Mouse (Mus musculus) hindbrain, embryonic 15.5 days (tissue): ENCODE data around the gene Oas1e. TPM values are rescaled to one million over a fixed set of nuclear protein-coding genes. Genes with fewer than 3 reads are reported as not detected.

Source experiments
- ATAC-seq: fragments of 200-750 bp; cut with Nextera tagmentation; 2 replicates; pipeline ENCODE4 v1.8.0; 2017; ENCODE audit warnings: low read depth, moderate number of reproducible peaks, moderate TSS enrichment; ENCODE audit not compliant: low FRiP score
- H3K27ac ChIP-seq: fragments of 300-500 bp; sonication (generic); replicated peaks from 2 replicates; pipeline ENCODE4 v1.5.1; 2015; ENCODE audit warnings: mild to moderate bottlenecking, inconsistent platforms
- H3K27me3 ChIP-seq: fragments of 300-500 bp; sonication (generic); 2 replicates; pipeline ENCODE4 v1.6.1; 2015; ENCODE audit warnings: control low read depth, inconsistent platforms
- H3K36me3 ChIP-seq: fragments of 300-500 bp; sonication (generic); 2 replicates; pipeline ENCODE4 v1.6.1; 2015; ENCODE audit warnings: control low read depth, inconsistent platforms
- H3K4me1 ChIP-seq: fragments of 300-500 bp; sonication (generic); replicated peaks from 2 replicates; pipeline ENCODE4 v1.6.1; 2015; ENCODE audit warnings: control low read depth, inconsistent platforms
- H3K4me2 ChIP-seq: fragments of 300-500 bp; sonication (generic); 2 replicates; pipeline ENCODE4 v1.6.1; 2015; ENCODE audit warnings: moderate library complexity, mild to moderate bottlenecking, inconsistent platforms
- H3K4me3 ChIP-seq: fragments of 300-500 bp; sonication (generic); 2 replicates; pipeline ENCODE4 v1.5.1; 2015; ENCODE audit warnings: mild to moderate bottlenecking, inconsistent platforms
- H3K9ac ChIP-seq: fragments of 300-500 bp; sonication (generic); 2 replicates; pipeline ENCODE4 v1.6.1; 2015; ENCODE audit warnings: inconsistent platforms
- H3K9me3 ChIP-seq: fragments of 300-500 bp; sonication (generic); 2 replicates; pipeline ENCODE4 v1.6.1; 2016; ENCODE audit warnings: control low read depth, inconsistent platforms
- WGBS: fragments of 180-500 bp; shearing (Covaris S2); methylation state at CpG from one replicate; pipeline ENCODE4 v1.1.7; 2015; 5-methylcytosine and 5-hydroxymethylcytosine counted together
- polyA plus RNA-seq: library from polyadenylated mRNA; unstranded; fragments of >200 nt; fragmentation: Nextera tagmentation; extraction: Ambion mirVana; gene quantifications from 2 replicates; pipeline ENCODE4 v1.2.1, GENCODE M21; 2015

The Oas1e gene
- polyA plus RNA-seq, 1 experiment from 2014 or later, result 0.39 TPM

- H3K27me3 ChIP-seq, result no peaks in the 10 kb centered on the region
- no peaks in the 10 kb centered on the region for H3K36me3 ChIP-seq
- H3K4me2 ChIP-seq, result no peak overlapping the region
- H3K27ac ChIP-seq, result no peak overlapping the region
- H3K9ac ChIP-seq, result no peak overlapping the region
- WGBS, result 73% methylated on average over 8 of the region's 8 CpGs
- 0 out of 2 replicates have a peak, but pooled peaks cover 4% of the 10 kb centered on the region for H3K4me1 ChIP-seq
- no peak overlapping the region for H3K4me3 ChIP-seq
- H3K9me3 ChIP-seq, result no peaks in the 10 kb centered on the region
- no peak for ATAC-seq
Observed at GRCm38 (mm10) chr5:120765010-120765409, 30.3 kb downstream of the Oas1e start.

- 0 out of 2 replicates have a peak, but pooled peaks cover 4% of the 10 kb centered on the region for H3K4me1 ChIP-seq
- no peaks in the 10 kb centered on the region for H3K9me3 ChIP-seq
- H3K27ac ChIP-seq, result no peak overlapping the region
- peak overlapping the region; percentile 0; the same call in 1 of the 2 replicates for H3K4me2 ChIP-seq
- no peaks in the 10 kb centered on the region for H3K36me3 ChIP-seq
- no peak overlapping the region for H3K4me3 ChIP-seq
- ATAC-seq, result peak; percentile 78; the same call in 1 of the 2 replicates
- H3K27me3 ChIP-seq, result no peaks in the 10 kb centered on the region
- H3K9ac ChIP-seq, result no peak overlapping the region
- 24% methylated on average over 6 of the region's 6 CpGs for WGBS
Observed at GRCm38 (mm10) chr5:120761901-120762300, 33.4 kb downstream of the Oas1e start.

DNA sequence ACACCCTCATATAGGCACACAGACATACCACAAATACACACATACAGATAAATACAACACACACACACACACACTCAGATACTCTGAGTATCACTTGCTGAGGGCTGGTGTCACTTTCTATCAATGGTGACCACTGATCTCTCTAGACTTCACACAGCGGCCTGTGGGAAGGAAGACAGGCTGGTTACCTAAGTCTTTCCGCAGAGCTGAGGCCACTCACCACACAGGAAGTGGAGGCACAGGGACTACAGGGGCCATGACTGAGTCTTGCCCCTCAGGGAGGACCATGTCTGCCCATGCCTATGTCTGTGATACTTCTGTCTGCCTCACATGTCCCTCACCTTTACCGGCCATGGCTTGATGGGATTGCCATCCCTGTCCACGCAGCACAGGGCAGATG, 41.1 kb downstream of the Oas1e start:
- ATAC-seq, result no peak
- 95% methylated on average over 4 of the region's 4 CpGs for WGBS
- no peaks in the 10 kb centered on the region for H3K27me3 ChIP-seq
- H3K4me1 ChIP-seq, result no peaks in the 10 kb centered on the region
- no peaks in the 10 kb centered on the region for H3K36me3 ChIP-seq
- no peaks in the 10 kb centered on the region for H3K9me3 ChIP-seq
- H3K9ac ChIP-seq, result no peak overlapping the region
- H3K4me2 ChIP-seq, result no peak overlapping the region
- no peak overlapping the region for H3K27ac ChIP-seq
- no peak overlapping the region for H3K4me3 ChIP-seq

DNA sequence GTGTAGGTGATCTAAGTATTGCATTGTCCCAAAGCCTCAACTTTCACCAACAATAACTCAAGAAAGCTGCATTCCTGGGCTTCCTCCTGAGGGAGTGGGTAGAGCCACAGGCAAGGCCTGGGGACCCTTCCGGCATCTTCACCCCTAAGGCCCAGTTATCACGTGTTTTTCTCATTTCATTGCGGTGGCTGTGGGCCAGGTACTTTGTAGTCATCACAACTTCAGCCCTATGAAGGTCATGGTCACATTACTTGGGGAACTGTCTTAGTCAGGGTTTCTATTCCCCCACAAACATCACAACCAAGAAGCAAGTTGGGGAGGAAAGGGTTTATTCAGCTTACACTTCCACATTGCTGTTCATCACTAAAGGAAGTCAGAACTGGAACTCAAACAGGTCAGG, 42.5 kb downstream of the Oas1e start:
- no peak overlapping the region for H3K9ac ChIP-seq
- no peak for ATAC-seq

GRCm38 (mm10) chr5:120751206-120751605, 44.1 kb downstream of the Oas1e start:
- H3K27ac ChIP-seq, result no peak overlapping the region
- WGBS, result 77% methylated on average over 3 of the region's 3 CpGs

More for the DNA sequence above, 42.5 kb downstream of the Oas1e start:
- Histone ChIP-seq H3K36me3 (no peaks in the 10 kb centered on the region), H3K4me2 (no peak overlapping the region), H3K4me3 (no peak overlapping the region), H3K4me1 (no peaks in the 10 kb centered on the region), H3K9me3 (no peaks in the 10 kb centered on the region), H3K27me3 (no peaks in the 10 kb centered on the region), H3K27ac (no peak overlapping the region)
- WGBS, result 75% methylated on average over 3 of the region's 3 CpGs

GRCm38 (mm10) chr5:120749688-120750087, 45.6 kb downstream of the Oas1e start, which contains the start of gene Oas2:
TSS of gene Oas2 (minus strand) at chr5:120749853.
- no peak within 1 kb of the TSS for H3K4me3 ChIP-seq
- H3K4me1 ChIP-seq, result 0 out of 2 replicates have a peak, but pooled peaks cover 3% of the 10 kb centered on the region
- H3K36me3 ChIP-seq, result no peaks in the 10 kb centered on the region
- no peak within 1 kb of the TSS for H3K9ac ChIP-seq
- WGBS, result 71% methylated on average over 5 of the region's 5 CpGs
- no peaks in the 10 kb centered on the region for H3K27me3 ChIP-seq
- no peak within 1 kb of the TSS for H3K4me2 ChIP-seq
- ATAC-seq, result no peak
- no peak within 1 kb of the TSS for H3K27ac ChIP-seq
- no peaks in the 10 kb centered on the region for H3K9me3 ChIP-seq

More at GRCm38 (mm10) chr5:120751206-120751605, 44.1 kb downstream of the Oas1e start:
- Histone ChIP-seq H3K36me3 (no peaks in the 10 kb centered on the region), H3K27me3 (no peaks in the 10 kb centered on the region), H3K9me3 (no peaks in the 10 kb centered on the region), H3K4me1 (0 out of 2 replicates have a peak, but pooled peaks cover 2% of the 10 kb centered on the region), H3K9ac (no peak overlapping the region), H3K4me3 (no peak overlapping the region), H3K4me2 (no peak overlapping the region)
- ATAC-seq, result no peak

- H3K27me3 ChIP-seq, result no peaks in the 10 kb centered on the region
- H3K9ac ChIP-seq, result no peak overlapping the region
- H3K36me3 ChIP-seq, result no peaks in the 10 kb centered on the region
- 0 out of 2 replicates have a peak, but pooled peaks cover 3% of the 10 kb centered on the region for H3K4me1 ChIP-seq
- no peak overlapping the region for H3K4me2 ChIP-seq
- H3K9me3 ChIP-seq, result no peaks in the 10 kb centered on the region
- H3K4me3 ChIP-seq, result no peak overlapping the region
- WGBS, result 10% methylated on average over 5 of the region's 5 CpGs
- no peak overlapping the region for H3K27ac ChIP-seq
- ATAC-seq, result no peak
Observed at GRCm38 (mm10) chr5:120746451-120746850, 48.9 kb downstream of the Oas1e start.

DNA sequence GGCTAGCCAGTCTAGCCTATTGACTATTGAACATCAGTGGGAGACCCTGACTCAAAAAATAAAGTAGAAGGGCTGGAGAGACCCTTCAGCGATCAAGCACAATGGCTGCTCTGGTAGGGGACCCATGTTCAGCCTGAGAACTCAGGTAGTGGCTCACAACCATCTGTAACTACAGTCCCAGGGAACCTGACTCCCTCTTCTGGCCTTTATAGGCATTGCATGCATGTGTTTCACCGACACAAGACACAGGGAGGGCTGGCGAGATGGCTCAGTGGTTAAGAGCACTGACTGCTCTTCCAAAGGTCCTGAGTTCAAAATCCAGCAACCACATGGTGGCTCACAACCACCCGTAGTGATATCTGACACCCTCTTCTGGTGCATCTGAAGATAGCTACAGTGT, 53.2 kb downstream of the Oas1e start:
- Histone ChIP-seq H3K9ac (no peak overlapping the region), H3K4me3 (no peak overlapping the region), H3K27ac (no peak overlapping the region), H3K27me3 (no peaks in the 10 kb centered on the region), H3K9me3 (no peaks in the 10 kb centered on the region), H3K4me2 (no peak overlapping the region), H3K36me3 (no peaks in the 10 kb centered on the region), H3K4me1 (0 out of 2 replicates have a peak, but pooled peaks cover 3% of the 10 kb centered on the region)
- WGBS, result 39% methylated on average over 4 of the region's 4 CpGs
- no peak for ATAC-seq

Other genes starting within 250 kb of the Oas1e start
- 18.1 and 19.7 TPM in 2 replicates for gene Tpcn1, start 206.9 kb downstream of the Oas1e start, polyA plus RNA-seq
- 1.6 and 2.3 TPM in 2 replicates for gene Iqcd, start 206.5 kb downstream of the Oas1e start, polyA plus RNA-seq
- 28.7 and 31.1 TPM in 2 replicates for gene Rita1, start 182.9 kb downstream of the Oas1e start, polyA plus RNA-seq
- gene Ddx54, start 182.8 kb downstream of the Oas1e start, polyA plus RNA-seq, result 37.9 and 41.3 TPM in 2 replicates
- 0.71 and 0.83 TPM in 2 replicates for gene Cfap73, start 161.3 kb downstream of the Oas1e start, polyA plus RNA-seq
- 0.78 and 0.92 TPM in 2 replicates for gene Rasal1, start 146.7 kb downstream of the Oas1e start, polyA plus RNA-seq
- 56.2 and 69.9 TPM in 2 replicates for gene Dtx1, start 83.6 kb downstream of the Oas1e start, polyA plus RNA-seq
- 0.27 and 0.84 TPM in 2 replicates for gene Oas2, start 45.7 kb downstream of the Oas1e start, polyA plus RNA-seq
- 1.1 TPM in 2 replicates for gene Oas3, start 17.9 kb downstream of the Oas1e start, polyA plus RNA-seq
- 0.32 and 0.46 TPM in 2 replicates for gene Oas1c, start 17.0 kb upstream of the Oas1e start, polyA plus RNA-seq
- gene Oas1f, start 51.8 kb upstream of the Oas1e start, polyA plus RNA-seq, result not detected in 2 replicates
- not detected in 2 replicates for gene Oas1h, start 65.9 kb upstream of the Oas1e start, polyA plus RNA-seq
- 0.13 and 0.79 TPM in 2 replicates for gene Oas1g, start 92.1 kb upstream of the Oas1e start, polyA plus RNA-seq
- 1.3 and 2.4 TPM in 2 replicates for gene Oas1a, start 112.0 kb upstream of the Oas1e start, polyA plus RNA-seq
- 0.14 TPM in 1 of 2 replicates, not detected in the other for gene Oas1d, start 119.0 kb upstream of the Oas1e start, polyA plus RNA-seq
- gene Rph3a, start 214.6 kb upstream of the Oas1e start, polyA plus RNA-seq, result 30.9 and 31.9 TPM in 2 replicates